Mouse (Mus musculus): Measurements from ENCODE around the gene Scn5a. TPM values are rescaled to one million over a fixed set of nuclear protein-coding genes. Genes with fewer than 3 reads are reported as not detected.

Gene Scn5a
- polyA plus RNA-seq, 1 experiment, result 6.4 TPM

DNA sequence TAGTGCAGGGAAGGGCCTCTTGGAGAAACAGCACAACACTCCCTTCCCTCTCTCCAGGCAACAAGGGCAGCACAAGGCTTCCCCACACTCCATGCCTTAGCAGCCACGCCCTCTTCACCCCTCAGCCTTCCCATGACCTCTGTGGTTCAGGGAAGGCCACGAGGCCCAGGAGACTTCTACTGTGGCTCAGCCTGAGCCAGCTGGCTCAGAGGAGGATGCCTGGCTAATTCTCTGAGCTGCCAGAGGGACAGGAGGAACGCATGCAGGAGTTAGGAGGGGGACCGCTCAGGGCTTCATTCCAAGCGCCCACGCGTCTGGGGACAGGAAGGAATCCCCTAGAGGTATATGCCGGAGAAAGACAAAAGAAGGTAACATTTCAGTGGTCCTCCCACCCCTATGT is 17.1 kb downstream of the Scn5a start:
- TF ChIP-seq POLR2A (IDR thresholded peaks at IDR 0.05; ENCODE audit: control insufficient read depth, extremely low read depth, insufficient read depth, low read length, poor library complexity), result no peak
- no peak for TF ChIP-seq CTCF (IDR thresholded peaks at IDR 0.05; ENCODE audit: borderline replicate concordance, control insufficient read depth, extremely low read depth, insufficient read depth, low read length, poor library complexity)
- peaks cover 9% of the 10 kb centered on the region for H3K4me1 ChIP-seq (replicated peaks; ENCODE audit: control insufficient read depth, insufficient read depth, low read length)
- WGBS, result 80% methylated on average over 8 of the region's 8 CpGs
- no peak overlapping the region for H3K4me3 ChIP-seq (ENCODE audit: control insufficient read depth, insufficient read depth, low read length)
- H3K27me3 ChIP-seq (ENCODE audit: control insufficient read depth, insufficient read depth, low read length), result 0 out of 2 replicates have a peak, but pooled peaks cover 2% of the 10 kb centered on the region
- no peaks in the 10 kb centered on the region for H3K36me3 ChIP-seq (ENCODE audit: control insufficient read depth, insufficient read depth, low read length)
- DNase-seq, result no peak
- no peak overlapping the region for H3K27ac ChIP-seq (ENCODE audit: control insufficient read depth, insufficient read depth, low read length)

GRCm38 (mm10) chr9:119559537-119560276 is 19.1 kb downstream of the Scn5a start:
- Histone ChIP-seq H3K4me1 (replicated peaks; ENCODE audit: control insufficient read depth, insufficient read depth, low read length) (no peaks in the 10 kb centered on the region), H3K27ac (ENCODE audit: control insufficient read depth, insufficient read depth, low read length) (no peak overlapping the region), H3K36me3 (ENCODE audit: control insufficient read depth, insufficient read depth, low read length) (no peaks in the 10 kb centered on the region), H3K4me3 (ENCODE audit: control insufficient read depth, insufficient read depth, low read length) (no peak overlapping the region), H3K27me3 (ENCODE audit: control insufficient read depth, insufficient read depth, low read length) (no peaks in the 10 kb centered on the region)
- TF ChIP-seq POLR2A (IDR thresholded peaks at IDR 0.05; ENCODE audit: control insufficient read depth, extremely low read depth, insufficient read depth, low read length, poor library complexity) (no peak), CTCF (IDR thresholded peaks at IDR 0.05; ENCODE audit: borderline replicate concordance, control insufficient read depth, extremely low read depth, insufficient read depth, low read length, poor library complexity) (no peak)
- no peak for DNase-seq
- WGBS, result 78% methylated on average over 16 of the region's 16 CpGs

DNA sequence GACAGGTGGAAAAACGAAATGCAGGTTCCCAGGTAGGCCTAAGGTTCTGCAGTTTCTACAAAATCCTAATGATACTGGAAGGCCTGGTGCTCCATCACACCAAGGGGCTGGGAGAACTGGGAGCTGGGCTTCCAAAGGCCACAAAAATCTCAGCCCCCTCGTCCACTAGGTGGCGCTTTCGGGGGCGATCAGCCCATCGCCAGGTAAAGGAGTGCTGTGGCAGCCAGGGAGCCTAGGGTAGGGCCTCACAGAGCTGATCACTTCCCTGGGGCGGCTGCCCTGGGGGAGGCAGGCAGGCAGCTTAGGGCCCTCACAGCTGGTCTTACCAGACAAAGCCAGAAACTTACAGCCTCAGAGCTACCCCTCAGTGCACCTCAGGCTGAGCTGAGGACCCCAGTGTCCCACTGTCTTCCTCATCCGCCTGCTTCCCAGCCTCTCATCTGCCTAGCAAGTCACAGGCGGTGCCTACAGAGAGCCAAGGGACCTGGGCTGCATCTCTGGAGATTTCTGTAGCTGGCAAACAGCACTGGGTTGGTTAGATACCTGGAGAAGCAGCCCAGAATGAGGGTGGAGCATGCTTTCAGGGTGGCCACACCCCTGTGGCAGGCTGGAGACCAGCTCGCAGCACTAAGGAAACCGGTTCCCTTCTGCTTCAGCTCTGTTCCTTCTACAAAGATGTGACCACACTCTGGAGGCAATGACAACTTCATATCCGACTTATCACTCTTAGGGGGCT is 20.5 kb downstream of the Scn5a start:
- TF ChIP-seq POLR2A (IDR thresholded peaks at IDR 0.05; ENCODE audit: control insufficient read depth, extremely low read depth, insufficient read depth, low read length, poor library complexity) (no peak), CTCF (IDR thresholded peaks at IDR 0.05; ENCODE audit: borderline replicate concordance, control insufficient read depth, extremely low read depth, insufficient read depth, low read length, poor library complexity) (peak; percentile 85)
- H3K27ac ChIP-seq (ENCODE audit: control insufficient read depth, insufficient read depth, low read length), result no peak overlapping the region
- no peaks in the 10 kb centered on the region for H3K36me3 ChIP-seq (ENCODE audit: control insufficient read depth, insufficient read depth, low read length)
- WGBS, result 28% methylated on average over 12 of the region's 12 CpGs
- no peaks in the 10 kb centered on the region for H3K27me3 ChIP-seq (ENCODE audit: control insufficient read depth, insufficient read depth, low read length)
- no peak overlapping the region for H3K4me3 ChIP-seq (ENCODE audit: control insufficient read depth, insufficient read depth, low read length)
- H3K4me1 ChIP-seq (replicated peaks; ENCODE audit: control insufficient read depth, insufficient read depth, low read length), result no peaks in the 10 kb centered on the region
- peak; percentile 66 for DNase-seq

DNA sequence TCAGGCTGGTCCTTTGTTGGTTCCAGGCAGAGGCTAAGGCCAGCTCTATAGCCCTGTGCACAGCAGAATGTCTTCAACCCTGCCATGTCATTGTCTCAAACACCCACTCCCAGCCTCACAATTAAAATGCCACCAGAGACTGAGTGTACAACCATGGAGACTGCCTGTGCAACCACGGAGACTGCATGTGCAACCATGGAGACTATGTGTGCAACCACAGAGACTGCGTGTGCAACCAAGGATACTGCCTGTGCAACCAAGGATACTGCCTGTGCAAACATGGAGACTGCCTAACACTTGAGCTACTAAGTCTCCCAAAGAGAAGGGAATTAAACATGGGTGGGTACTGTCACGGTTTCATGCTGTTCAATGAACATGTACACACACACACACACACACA is 22.8 kb downstream of the Scn5a start:
- Histone ChIP-seq H3K27me3 (ENCODE audit: control insufficient read depth, insufficient read depth, low read length) (no peaks in the 10 kb centered on the region), H3K4me3 (ENCODE audit: control insufficient read depth, insufficient read depth, low read length) (no peak overlapping the region), H3K4me1 (replicated peaks; ENCODE audit: control insufficient read depth, insufficient read depth, low read length) (no peaks in the 10 kb centered on the region), H3K27ac (ENCODE audit: control insufficient read depth, insufficient read depth, low read length) (no peak overlapping the region), H3K36me3 (ENCODE audit: control insufficient read depth, insufficient read depth, low read length) (no peaks in the 10 kb centered on the region)
- TF ChIP-seq CTCF (IDR thresholded peaks at IDR 0.05; ENCODE audit: borderline replicate concordance, control insufficient read depth, extremely low read depth, insufficient read depth, low read length, poor library complexity), result no peak
- no peak for TF ChIP-seq POLR2A (IDR thresholded peaks at IDR 0.05; ENCODE audit: control insufficient read depth, extremely low read depth, insufficient read depth, low read length, poor library complexity)
- WGBS, result 87% methylated on average over 3 of the region's 3 CpGs
- DNase-seq, result no peak

GRCm38 (mm10) chr9:119547528-119547927 is 31.3 kb downstream of the Scn5a start:
- no peaks in the 10 kb centered on the region for H3K4me1 ChIP-seq (replicated peaks; ENCODE audit: control insufficient read depth, insufficient read depth, low read length)
- H3K4me3 ChIP-seq (ENCODE audit: control insufficient read depth, insufficient read depth, low read length), result no peak overlapping the region
- H3K27me3 ChIP-seq (ENCODE audit: control insufficient read depth, insufficient read depth, low read length), result no peaks in the 10 kb centered on the region
- H3K36me3 ChIP-seq (ENCODE audit: control insufficient read depth, insufficient read depth, low read length), result no peaks in the 10 kb centered on the region
- TF ChIP-seq CTCF (IDR thresholded peaks at IDR 0.05; ENCODE audit: borderline replicate concordance, control insufficient read depth, extremely low read depth, insufficient read depth, low read length, poor library complexity), result no peak
- no peak for TF ChIP-seq POLR2A (IDR thresholded peaks at IDR 0.05; ENCODE audit: control insufficient read depth, extremely low read depth, insufficient read depth, low read length, poor library complexity)
- no peak for DNase-seq
- H3K27ac ChIP-seq (ENCODE audit: control insufficient read depth, insufficient read depth, low read length), result no peak overlapping the region
- WGBS, result 89% methylated on average over 12 of the region's 12 CpGs

DNA sequence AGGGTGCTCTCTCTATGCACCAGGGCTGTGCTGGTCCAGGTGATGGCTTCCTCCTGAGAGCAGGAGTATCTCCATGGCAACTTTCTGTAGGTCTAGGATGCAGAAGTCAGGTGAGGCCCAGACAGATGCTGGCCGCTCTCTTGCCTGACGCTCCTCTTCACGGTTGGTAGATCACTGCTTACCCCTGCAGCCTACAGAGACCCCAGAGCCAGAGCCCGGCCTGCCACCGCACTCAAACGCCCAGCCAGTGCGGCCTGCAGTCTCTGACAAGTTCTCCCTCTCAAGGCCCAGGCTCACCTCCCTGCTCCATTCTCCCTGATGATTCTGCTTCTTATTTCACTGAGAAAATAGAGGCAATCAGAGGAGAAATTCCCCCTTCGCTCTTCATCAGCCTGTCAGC is 31.7 kb downstream of the Scn5a start:
- 93% methylated on average over 8 of the region's 8 CpGs for WGBS
- TF ChIP-seq CTCF (IDR thresholded peaks at IDR 0.05; ENCODE audit: borderline replicate concordance, control insufficient read depth, extremely low read depth, insufficient read depth, low read length, poor library complexity), result no peak
- no peak for TF ChIP-seq POLR2A (IDR thresholded peaks at IDR 0.05; ENCODE audit: control insufficient read depth, extremely low read depth, insufficient read depth, low read length, poor library complexity)
- Histone ChIP-seq H3K4me3 (ENCODE audit: control insufficient read depth, insufficient read depth, low read length) (no peak overlapping the region), H3K4me1 (replicated peaks; ENCODE audit: control insufficient read depth, insufficient read depth, low read length) (no peaks in the 10 kb centered on the region), H3K27me3 (ENCODE audit: control insufficient read depth, insufficient read depth, low read length) (no peaks in the 10 kb centered on the region), H3K36me3 (ENCODE audit: control insufficient read depth, insufficient read depth, low read length) (no peaks in the 10 kb centered on the region), H3K27ac (ENCODE audit: control insufficient read depth, insufficient read depth, low read length) (no peak overlapping the region)
- no peak for DNase-seq
